Mouse (Mus musculus) gastrocnemius, postnatal 25 days (tissue): ENCODE measurements around the gene Mfsd11. TPM values are rescaled to one million over a fixed set of nuclear protein-coding genes. Genes with fewer than 3 reads are reported as not detected.
"Not testable (repeated sequence)": the region's sequence is repeated elsewhere in the genome, so short reads cannot be mapped to it uniquely, and the experiment has no call there.

Source experiments
- DNase-seq: peaks from one replicate; pipeline ENCODE4 v3.0.0; 2022
- total RNA-seq, 2 experiments: library from RNA; stranded (reverse); gene quantifications; 1 replicate in 1 of 2; 2 replicates in 1 of 2; pipeline ENCODE4 v1.2.3; 2021

Gene Mfsd11
- total RNA-seq, 2 experiments from 2014 or later = 21.3 to 23.5 TPM

DNA sequence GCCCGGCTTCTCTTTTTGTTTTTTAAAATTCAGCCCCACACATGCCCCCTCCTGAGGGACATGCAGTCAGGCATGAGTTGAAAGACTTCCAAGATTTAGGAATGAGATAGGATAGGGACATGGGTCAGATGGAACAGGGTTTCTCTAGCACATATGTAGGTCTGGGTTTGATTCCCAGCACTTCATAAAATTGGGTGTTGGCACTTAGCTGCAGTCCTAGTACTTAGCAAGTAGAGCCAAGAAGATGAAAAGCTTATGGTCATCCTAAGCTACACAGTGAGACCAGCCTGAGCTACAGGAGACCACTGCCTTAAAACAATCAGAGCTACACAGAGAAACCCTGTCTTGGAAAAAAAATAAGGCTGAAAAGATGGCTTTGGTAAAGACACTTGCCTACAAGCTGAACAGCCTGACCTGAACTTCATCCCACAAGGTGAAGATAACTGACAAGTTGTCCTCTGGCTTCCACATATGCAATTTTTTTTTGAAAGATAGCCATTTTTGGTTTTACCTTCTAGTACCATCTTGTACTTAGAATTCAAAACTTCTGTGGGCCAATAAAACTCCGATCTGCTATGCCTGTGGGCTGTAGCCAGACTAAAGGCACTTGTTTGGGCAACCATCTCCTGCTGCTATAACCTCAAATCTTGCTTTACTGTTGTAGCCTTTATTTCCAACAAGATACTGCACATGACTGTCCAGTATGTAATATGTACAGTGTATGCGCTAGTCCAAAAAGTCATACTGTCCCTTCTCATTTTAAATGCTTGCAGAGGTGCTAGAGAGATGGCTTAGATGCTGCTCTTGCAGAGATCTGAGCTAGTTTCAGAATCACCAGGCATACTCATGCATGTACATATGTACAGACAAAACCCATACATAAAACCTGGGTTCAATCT lies 4.8 kb upstream of the Mfsd11 start:
- DNase-seq = no peak

DNA sequence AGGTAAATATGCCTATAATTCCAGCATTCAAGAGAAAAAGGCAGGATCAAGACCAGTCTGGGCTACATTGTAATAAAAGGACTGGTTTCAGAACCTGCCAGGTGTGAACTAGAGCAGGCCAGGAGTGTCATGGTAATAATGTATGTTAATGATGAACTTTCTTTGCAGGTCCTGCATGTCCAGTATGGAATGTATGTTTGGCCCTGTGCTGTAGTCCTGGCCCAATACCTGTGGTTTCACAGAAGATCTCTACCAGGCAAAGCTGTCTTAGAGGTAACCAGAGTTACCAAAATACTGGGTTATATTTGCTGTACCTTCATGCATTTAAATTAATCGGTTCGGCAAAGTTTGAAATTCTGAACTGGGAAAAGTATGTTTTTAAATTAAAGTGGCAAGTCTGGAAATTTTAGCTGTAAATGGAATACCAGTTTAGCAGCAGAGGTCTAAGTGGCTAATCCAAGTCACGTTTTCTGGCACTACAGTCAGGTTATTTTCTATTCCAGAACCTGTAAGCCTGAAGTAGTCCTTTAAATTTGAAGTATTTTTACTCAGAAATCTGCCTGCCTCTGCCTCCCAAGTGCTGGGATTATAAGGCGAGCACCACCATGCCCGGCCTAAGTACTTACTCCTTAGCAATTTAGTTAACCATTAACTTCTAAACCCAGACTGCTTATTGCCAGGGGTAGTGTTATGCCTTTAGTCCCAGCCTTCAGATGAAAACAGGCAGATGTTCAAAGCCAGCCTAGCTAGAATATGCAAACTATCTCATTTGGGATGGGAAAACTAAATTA lies 4.0 kb upstream of the Mfsd11 start:
- no peak for DNase-seq

DNA sequence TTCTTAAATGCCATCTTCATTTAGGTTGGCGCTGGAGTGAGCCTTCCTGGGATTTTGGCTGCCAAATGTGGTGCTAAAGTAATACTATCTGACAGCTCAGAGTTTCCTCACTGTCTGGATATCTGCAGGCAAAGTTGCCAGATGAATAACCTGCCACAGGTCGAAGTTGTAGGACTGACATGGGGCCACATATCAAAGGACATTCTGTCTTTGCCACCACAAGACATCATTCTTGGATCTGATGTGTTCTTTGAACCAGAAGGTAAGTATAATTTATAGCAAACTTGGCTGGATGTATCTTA lies 3.4 kb upstream of the Mfsd11 start:
- not testable (repeated sequence) for DNase-seq

DNA sequence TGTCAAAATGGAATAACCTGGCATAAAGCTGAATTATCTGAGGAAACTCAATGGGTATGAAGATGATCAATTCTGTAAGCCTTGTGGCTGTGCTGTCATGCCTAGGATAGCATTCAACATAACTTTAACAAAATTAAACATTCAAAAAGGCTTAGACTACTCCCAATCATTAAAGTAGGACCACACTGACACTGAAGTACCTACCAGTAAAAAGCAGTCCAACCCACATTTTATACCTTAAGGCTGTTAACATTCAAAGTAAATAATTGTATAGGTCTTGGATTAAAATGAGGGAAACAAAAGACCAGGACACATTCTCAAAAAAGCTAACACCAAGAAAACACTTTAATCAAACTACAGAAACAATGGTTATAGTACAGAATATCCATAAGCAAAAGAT lies 2.7 kb upstream of the Mfsd11 start:
- no peak for DNase-seq

GRCm38 (mm10) chr11:116850085-116850484 lies 2.2 kb upstream of the Mfsd11 start:
- no peak for DNase-seq

- DNase-seq = no peak
These were observed 1.3 kb upstream of the Mfsd11 start for GRCm38 (mm10) chr11:116850833-116851477.

- DNase-seq = no peak
These were observed 507 bp upstream of the Mfsd11 start for GRCm38 (mm10) chr11:116851576-116852290.

DNA sequence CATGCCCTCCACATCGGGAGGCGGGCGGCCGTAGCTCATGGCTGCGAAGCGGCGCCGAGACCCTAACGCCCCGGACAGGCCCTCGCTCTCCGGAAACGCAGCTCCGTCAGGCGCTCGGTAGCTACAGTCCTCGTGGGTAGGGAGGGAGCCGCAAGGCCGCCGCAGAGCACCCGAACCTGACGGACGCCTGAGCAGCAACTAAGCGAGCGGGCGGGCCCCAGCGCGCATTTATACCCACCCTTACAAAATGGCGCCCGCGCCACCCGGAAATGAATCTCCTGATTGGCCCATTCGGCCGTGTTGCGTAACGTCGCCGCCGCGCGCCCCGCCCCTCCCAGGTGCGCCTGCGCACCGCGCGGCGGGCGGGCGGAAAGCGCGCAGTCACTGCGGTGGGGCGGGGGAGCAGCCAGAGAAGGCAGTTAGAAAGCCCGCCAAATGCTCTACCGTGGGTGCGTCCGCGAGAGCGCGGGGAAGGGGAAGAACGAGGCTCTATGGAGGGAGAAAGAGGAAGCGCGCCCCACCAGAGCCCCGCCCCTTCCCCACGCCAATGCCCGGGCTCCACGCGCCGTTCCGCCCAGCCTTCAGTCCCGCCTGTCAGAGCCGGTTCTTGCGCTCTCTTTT lies 761 bp downstream of the Mfsd11 start, which contains the start of gene Srsf2:
Gene Srsf2, minus strand, starts transcription at position 204 of the 621 bp plus-strand sequence.
- peak; percentile 95 for DNase-seq

GRCm38 (mm10) chr11:116853512-116853928 lies 1.3 kb downstream of the Mfsd11 start:
- DNase-seq = peak; percentile 97

DNA sequence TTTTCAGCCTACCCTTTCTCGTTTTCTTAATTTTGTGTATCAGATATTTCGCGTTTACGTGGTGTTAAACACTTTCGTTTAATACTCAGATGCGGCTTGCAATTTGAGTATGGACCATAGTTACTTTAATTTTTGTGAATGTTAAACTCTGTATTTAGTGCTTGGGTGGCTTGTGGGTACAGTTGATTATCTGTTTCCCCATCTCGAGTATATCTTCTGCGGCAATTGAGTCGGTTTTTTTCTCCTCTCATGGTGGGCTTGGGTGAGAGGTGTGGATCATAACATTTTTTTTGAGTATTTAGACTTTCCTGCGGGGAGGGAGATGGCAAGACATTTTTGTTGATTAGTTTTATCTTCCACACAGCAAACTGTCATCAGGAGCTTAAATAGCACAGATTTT lies 2.0 kb downstream of the Mfsd11 start:
- DNase-seq = no peak

DNA sequence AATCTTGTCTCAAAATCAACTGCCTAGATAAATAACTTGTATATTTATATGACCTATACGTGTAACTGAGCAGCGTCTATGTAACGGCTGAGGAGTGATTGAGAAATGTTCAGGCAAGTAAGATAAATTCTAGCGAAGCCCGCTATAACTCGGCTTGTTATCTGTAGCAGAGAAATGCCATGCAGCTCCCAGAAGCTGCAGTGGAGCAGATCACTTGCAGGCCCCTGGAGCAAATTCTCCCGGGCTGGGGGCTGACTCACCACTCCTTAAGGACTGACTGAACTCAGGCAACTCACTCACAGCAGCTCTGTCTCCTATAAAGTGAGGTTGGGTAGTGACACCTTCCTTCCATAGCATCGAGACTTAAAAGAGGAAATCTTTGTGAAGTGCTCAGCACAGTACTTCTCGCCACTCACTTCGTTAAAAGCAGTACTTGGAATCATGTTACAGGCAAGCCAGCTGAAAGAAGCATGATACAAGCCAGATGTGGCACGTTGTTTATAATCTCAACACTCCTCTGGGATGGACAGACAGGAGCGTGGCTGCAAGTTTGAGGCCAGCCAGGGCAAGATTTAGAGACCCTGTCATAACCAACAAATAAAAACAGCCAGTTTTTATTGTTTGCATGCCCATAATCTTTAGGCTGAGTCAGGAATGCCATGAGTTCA lies 5.1 kb downstream of the Mfsd11 start:
- DNase-seq = no peak

DNA sequence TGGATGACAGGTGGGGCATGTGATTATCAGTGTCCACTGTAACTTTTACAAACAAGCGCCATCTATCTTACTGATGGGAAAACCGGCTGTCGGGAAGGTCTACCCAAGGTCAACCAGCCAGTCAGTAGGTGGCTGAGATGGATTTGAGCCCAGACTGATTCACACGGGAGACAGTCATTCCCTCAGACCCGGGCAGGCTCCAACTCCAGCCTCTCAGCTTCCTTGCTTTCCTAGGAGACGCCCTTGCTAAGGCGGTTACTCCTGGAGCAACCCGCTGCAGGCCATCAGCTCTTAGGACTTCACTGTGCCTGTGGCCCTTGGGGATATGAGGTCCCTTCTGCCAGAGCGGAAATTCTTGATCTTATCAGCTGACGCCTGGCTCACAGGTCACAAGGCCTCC lies 12.2 kb downstream of the Mfsd11 start:
- no peak for DNase-seq

GRCm38 (mm10) chr11:116865945-116866585 lies 13.8 kb downstream of the Mfsd11 start:
- no peak for DNase-seq

- peak; percentile 71 for DNase-seq
These were observed 15.9 kb downstream of the Mfsd11 start for GRCm38 (mm10) chr11:116868129-116868528.

DNA sequence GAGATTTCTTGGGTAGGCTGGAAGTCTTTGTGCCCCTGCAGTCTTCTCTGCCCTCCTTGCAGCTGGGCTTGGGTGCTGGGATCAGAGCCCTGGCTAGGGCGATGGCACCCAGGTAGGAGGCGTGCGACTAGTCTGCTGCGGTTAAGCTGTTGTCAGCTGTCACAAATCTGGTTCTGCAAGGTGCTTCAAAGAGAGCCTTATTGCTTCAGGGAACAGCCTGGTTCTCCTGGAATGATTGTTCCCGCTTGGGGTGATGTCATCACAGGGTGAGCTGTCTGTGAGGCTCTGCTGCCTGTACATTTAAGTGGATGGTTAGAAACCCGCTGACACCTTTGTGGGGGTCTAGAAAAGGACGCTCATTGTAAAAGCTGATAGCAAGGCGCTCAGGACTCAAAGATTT lies 17.0 kb downstream of the Mfsd11 start:
- no peak for DNase-seq

DNA sequence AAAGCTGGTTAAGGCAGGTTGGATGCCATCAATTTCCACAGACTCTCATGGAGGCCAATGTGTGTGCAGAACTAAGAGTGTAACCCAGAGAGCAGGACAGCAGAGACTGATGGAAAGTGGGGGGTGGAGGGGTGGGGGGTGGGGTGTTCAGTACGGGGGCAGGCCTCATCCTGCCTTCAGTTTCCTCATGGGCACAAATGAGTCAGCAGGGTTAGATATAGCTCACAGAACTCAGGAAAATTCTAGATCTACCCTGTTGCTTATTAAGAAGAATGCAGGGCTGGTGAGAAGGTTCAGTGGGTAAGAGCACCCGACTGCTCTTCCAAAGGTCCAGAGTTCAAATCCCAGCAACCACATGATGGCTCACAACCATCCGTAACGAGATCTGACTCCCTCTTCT lies 17.4 kb downstream of the Mfsd11 start:
- DNase-seq = no peak

DNA sequence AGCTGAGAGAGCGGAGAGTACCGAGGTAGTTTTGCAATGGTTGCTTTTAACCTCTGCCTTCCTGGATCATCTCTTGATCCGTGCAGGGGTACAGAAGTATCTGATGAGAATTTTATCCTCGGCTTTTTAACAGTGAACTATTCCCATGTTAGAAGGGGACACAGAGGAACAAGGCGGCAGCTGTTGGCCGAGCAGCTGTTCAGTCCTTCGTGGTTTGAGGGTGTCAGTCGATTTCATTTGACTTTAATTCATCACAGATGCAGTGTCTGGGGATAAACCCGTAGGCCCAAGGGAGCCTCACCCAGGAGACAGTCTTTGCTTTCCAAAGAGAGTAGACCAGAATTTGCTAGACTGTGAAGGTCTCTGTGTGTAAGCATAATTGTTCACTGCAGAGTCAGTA lies 19.3 kb downstream of the Mfsd11 start:
- DNase-seq = no peak

DNA sequence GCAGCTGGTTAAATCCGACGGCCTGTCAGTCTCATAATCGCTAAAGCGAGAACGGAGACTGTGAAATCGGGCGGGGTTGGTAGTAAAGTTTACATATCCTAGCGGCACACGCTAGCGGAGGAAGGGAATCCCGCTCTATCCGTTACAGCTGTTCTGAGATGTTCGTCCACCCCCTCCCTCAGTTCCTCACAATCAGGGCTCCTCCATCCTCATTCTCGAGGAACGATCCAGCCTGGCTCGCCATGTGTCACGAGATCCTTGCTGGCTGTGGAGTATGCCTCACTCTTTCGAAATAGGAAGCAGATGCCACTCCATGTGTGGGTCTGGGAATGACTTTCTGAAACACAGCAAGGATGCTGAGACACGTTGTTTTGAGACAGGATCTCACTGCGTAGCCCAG lies 21.7 kb downstream of the Mfsd11 start:
- DNase-seq = no peak

DNA sequence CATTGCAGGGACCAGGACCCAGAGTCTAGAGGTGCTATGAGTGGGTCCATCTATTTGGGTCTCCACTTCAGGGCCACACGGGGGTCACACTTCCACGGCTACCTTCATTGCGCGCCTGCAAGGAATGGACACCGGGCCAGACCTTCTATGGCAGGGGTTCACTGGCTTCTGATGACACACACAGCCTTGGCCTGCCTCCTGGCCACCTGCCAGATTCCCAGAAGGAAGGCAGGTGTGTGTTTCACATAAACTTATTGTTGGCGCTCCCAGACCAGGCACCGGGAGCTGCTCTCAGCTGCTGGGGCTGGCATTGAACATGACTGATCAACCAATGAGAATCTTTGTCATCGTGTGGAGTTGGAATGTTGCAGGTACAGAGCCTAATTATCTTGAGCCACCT lies 26.2 kb downstream of the Mfsd11 start:
- DNase-seq = no peak

GRCm38 (mm10) chr11:116880839-116881238 lies 28.6 kb downstream of the Mfsd11 start:
- DNase-seq = no peak

DNA sequence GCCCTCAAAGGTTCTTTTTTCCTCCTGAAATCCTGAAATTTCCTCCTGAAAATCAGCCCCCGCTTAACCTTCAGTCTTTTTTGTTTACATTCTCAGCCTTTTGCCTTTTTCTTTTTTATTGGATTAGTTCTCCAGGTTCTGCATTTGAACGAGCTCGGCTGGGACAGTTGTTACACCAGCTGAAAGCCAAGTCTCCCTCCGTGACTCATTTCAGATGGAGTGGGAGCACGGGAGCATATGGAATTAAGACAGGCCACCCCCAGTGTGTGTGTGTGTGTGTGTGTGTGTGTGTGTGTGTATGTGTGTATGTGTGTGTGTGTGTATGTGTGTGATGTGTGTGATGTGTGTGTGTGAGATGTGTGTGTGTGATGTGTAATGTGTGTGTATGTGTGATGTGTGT lies 29.2 kb downstream of the Mfsd11 start:
- DNase-seq = no peak
